In the genomic region with DNA sequence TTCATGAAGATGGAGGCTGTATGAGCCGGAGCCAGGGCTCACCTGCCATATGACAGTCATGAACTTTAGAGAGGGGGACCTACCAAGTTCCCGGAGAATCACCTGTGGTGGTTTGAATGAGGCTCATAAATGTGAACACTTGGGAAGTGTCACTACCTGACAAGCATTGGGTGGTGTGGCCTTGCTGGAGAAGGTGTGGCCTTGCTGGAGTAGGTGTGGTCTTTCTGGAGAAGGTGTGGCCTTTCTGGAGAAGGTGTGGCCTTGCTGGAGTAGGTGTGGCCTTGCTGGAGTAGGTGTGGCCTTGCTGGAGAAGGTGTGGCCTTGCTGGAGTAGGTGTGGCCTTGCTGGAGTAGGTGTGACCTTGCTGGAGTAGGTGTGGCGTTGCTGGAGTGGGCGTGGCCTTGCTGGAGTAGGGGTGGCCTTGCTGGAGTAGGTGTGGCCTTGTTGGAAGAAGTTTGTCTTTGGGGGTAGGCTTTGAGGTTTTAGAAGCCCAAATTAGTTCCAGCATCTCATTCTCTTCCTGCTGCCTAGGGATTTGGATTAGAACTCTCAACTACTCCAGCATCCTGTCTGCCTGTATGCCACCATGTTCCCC, we compare ENCODE assay signal across 29 mouse cellular contexts. TPM values are rescaled to one million over a fixed set of nuclear protein-coding genes. Genes with fewer than 3 reads are reported as not detected.
DNase-seq lines count a peak whose midpoint lies in the region; ATAC-seq lines count a peak whose summit lies in the region.
"Had no signal": no experiment of that assay in that cellular context is flagged by ENCODE, and none has a peak within 500 bp of the region (broad histone marks: within the 10 kb centered on the region; RNA-seq: fewer than 3 reads in every experiment).

No protein-coding gene starts in this region.

- H3K27ac ChIP-seq in hindbrain, embryonic 10.5 days, result no peak overlapping the region
- H3K27ac ChIP-seq: embryonic facial prominence, embryonic 12.5 days; heart, embryonic 10.5 days; hindbrain, embryonic 15.5 days; limb, embryonic 12.5 days had no signal

- peak; percentile 77 for ATAC-seq in megakaryocyte progenitor cell, adult 5-6 weeks (replicated peaks; ENCODE audit: poor library complexity)
- ATAC-seq: forebrain, postnatal 0 days had no signal

- no peaks in the 10 kb centered on the region for H3K27me3 ChIP-seq in hindbrain, embryonic 10.5 days (ENCODE audit: insufficient read depth, poor library complexity, severe bottlenecking)
- H3K27me3 ChIP-seq: embryonic facial prominence, embryonic 12.5 days; hindbrain, embryonic 15.5 days; limb, embryonic 12.5 days had no signal

- 85% methylated on average over 4 of the region's 4 CpGs for WGBS in hindbrain, embryonic 10.5 days

- no peak overlapping the region for H3K4me3 ChIP-seq in hindbrain, embryonic 10.5 days
- H3K4me3 ChIP-seq: embryonic facial prominence, embryonic 12.5 days; heart, embryonic 10.5 days; hindbrain, embryonic 15.5 days; limb, embryonic 12.5 days; myocyte had no signal

- H3K4me1 ChIP-seq in hindbrain, embryonic 10.5 days (replicated peaks), result peaks cover 2% of the 10 kb centered on the region; the same call in 1 of the 2 replicates
- H3K4me1 ChIP-seq: embryonic facial prominence, embryonic 12.5 days; heart, embryonic 10.5 days; hindbrain, embryonic 15.5 days had no signal

- H3K36me3 ChIP-seq in hindbrain, embryonic 10.5 days, result no peaks in the 10 kb centered on the region
- H3K36me3 ChIP-seq: hindbrain, embryonic 15.5 days had no signal

- H3K9me3 ChIP-seq in hindbrain, embryonic 10.5 days, result no peaks in the 10 kb centered on the region
- H3K9me3 ChIP-seq: embryonic facial prominence, embryonic 12.5 days; heart, embryonic 10.5 days; hindbrain, embryonic 15.5 days; limb, embryonic 12.5 days had no signal

- peak; percentile 45 for DNase-seq in 3134 (ENCODE audit: extremely low read depth, insufficient read length, low spot score)
- peak; percentile 20 to 21 for DNase-seq in B cell, adult 2 months
- DNase-seq in c-Kit-negative CD71-positive TER-119-positive erythroid progenitor cells, embryonic 14.5 days (ENCODE audit: low read depth, low spot score), result peak; percentile 9
- no peak for DNase-seq in right cerebral cortex, adult 18-20 months
- DNase-seq in hindbrain, embryonic 10.5 days (ENCODE audit: low spot score), result no peak
- no peak for DNase-seq in lung, postnatal 25 days (ENCODE audit: low spot score)
- DNase-seq: adrenal gland, adult 2 months; cerebellum, adult 2 months; forebrain, postnatal 0 days; gastrocnemius, postnatal 10 days; heart, postnatal 10 days; kidney, adult 11 months; kidney, postnatal 14 days; lung, adult 18-20 months; lung, postnatal 4 days; midbrain, embryonic 14.5 days; thymus, adult 2 months had no signal

RNA-seq across cellular contexts. Expression of gene Gm10974, which starts 31.7 kb away (rescaled TPM):
- not detected in 2 replicates for total RNA-seq in megakaryocyte progenitor cell, adult 5-6 weeks (2015)
- not detected in 2 replicates for total RNA-seq in megakaryocyte progenitor cell, adult 5-6 weeks (2017)
- polyA plus RNA-seq in hindbrain, embryonic 10.5 days (2016; fragmentation: Nextera tagmentation; extraction: Ambion mirVana), result not detected in 2 replicates
- total RNA-seq: adrenal gland, adult 2 months; forebrain, postnatal 0 days; gastrocnemius, postnatal 10 days; heart, postnatal 10 days; left cerebral cortex, adult 8-10 months; neutrophil, adult 5-6 weeks had no signal
- polyA plus RNA-seq: adrenal gland, adult 2 months; brain, embryonic 14.5 days; cerebellum, adult 2 months; cortical plate, adult 2 months; embryonic facial prominence, embryonic 12.5 days; forebrain, postnatal 0 days; heart, embryonic 10.5 days; hindbrain, embryonic 15.5 days; limb, embryonic 12.5 days; midbrain, embryonic 14.5 days; myocyte; stomach, embryonic 14.5 days; thymus, adult 2 months; urinary bladder, adult 2 months had no signal

RNA-seq across cellular contexts. Expression of gene Lrrk1, which starts 54.1 kb away (rescaled TPM):
- total RNA-seq in megakaryocyte progenitor cell, adult 5-6 weeks (2015), result 18.4 and 23.7 TPM in 2 replicates
- total RNA-seq in megakaryocyte progenitor cell, adult 5-6 weeks (2017), result 13.4 and 20.3 TPM in 2 replicates
- 4.7 and 5.3 TPM in 2 replicates for polyA plus RNA-seq in hindbrain, embryonic 10.5 days (2016; fragmentation: Nextera tagmentation; extraction: Ambion mirVana)

Comparison
In these comparisons a context has a peak if more than half of its experiments do, and no peak if none do; other contexts are left out.
1. DNase-seq: peak in 3134 (single experiment), B cell, adult 2 months (2 of 2) and c-Kit-negative CD71-positive TER-119-positive erythroid progenitor cells, embryonic 14.5 days (single experiment); none in right cerebral cortex, adult 18-20 months (single experiment), hindbrain, embryonic 10.5 days (single experiment) and lung, postnatal 25 days (single experiment).